Mouse (Mus musculus) liver, embryonic 13.5 days (tissue): ENCODE data around the gene Slc32a1. TPM values are rescaled to one million over a fixed set of nuclear protein-coding genes. Genes with fewer than 3 reads are reported as not detected.

Source experiments
- ATAC-seq: fragments of 200-750 bp; cut with Nextera tagmentation; 2 replicates; pipeline ENCODE4 v1.8.0; 2017; ENCODE audit warnings: low read depth, mild to moderate bottlenecking, moderate number of reproducible peaks, moderate library complexity
- DNase-seq: peaks from one replicate; pipeline ENCODE4 v3.0.0; 2022
- H3K27ac ChIP-seq: fragments of 300-500 bp; sonication (generic); 2 replicates; pipeline ENCODE4 v1.5.1; 2015; ENCODE audit warnings: moderate library complexity, mild to moderate bottlenecking, inconsistent platforms
- H3K27me3 ChIP-seq: fragments of 300-500 bp; sonication (generic); 2 replicates; pipeline ENCODE4 v1.6.1; 2015; ENCODE audit warnings: mild to moderate bottlenecking, inconsistent platforms
- H3K36me3 ChIP-seq: fragments of 300-500 bp; sonication (generic); 2 replicates; pipeline ENCODE4 v1.6.1; 2015; ENCODE audit warnings: mild to moderate bottlenecking, inconsistent platforms
- H3K4me1 ChIP-seq: fragments of 300-500 bp; sonication (generic); replicated peaks from 2 replicates; pipeline ENCODE4 v1.6.1; 2015; ENCODE audit warnings: inconsistent platforms
- H3K4me2 ChIP-seq: fragments of 300-500 bp; sonication (generic); 2 replicates; pipeline ENCODE4 v1.6.1; 2015; ENCODE audit warnings: inconsistent platforms, mild to moderate bottlenecking, moderate library complexity
- H3K4me3 ChIP-seq: fragments of 300-500 bp; sonication (generic); replicated peaks from 2 replicates; pipeline ENCODE4 v1.5.1; 2015; ENCODE audit warnings: mild to moderate bottlenecking, inconsistent platforms
- H3K9ac ChIP-seq: fragments of 300-500 bp; sonication (generic); 2 replicates; pipeline ENCODE4 v1.6.1; 2015; ENCODE audit warnings: mild to moderate bottlenecking, inconsistent platforms
- H3K9me3 ChIP-seq: fragments of 300-500 bp; sonication (generic); replicated peaks from 2 replicates; pipeline ENCODE4 v1.6.1; 2016; ENCODE audit warnings: inconsistent platforms
- WGBS: fragments of 180-500 bp; shearing (Covaris S2); methylation state at CpG from one replicate; pipeline ENCODE4 v1.1.7; 2015; ENCODE audit not compliant: insufficient replicate concordance; 5-methylcytosine and 5-hydroxymethylcytosine counted together
- polyA plus RNA-seq: library from polyadenylated mRNA; unstranded; fragments of >200 nt; fragmentation: Nextera tagmentation; extraction: Ambion mirVana; gene quantifications from 2 replicates; pipeline ENCODE4 v1.2.1, GENCODE M21; 2015

The Slc32a1 gene
- polyA plus RNA-seq, 1 experiment from 2014 or later: not detected

GRCm38 (mm10) chr2:158595103-158595502, 15.5 kb upstream of the Slc32a1 start:
- H3K27ac ChIP-seq: no peak overlapping the region
- H3K9ac ChIP-seq: no peak overlapping the region
- WGBS: 3% methylated on average over 12 of the region's 12 CpGs
- H3K4me1 ChIP-seq: no peaks in the 10 kb centered on the region
- peaks cover 20% of the 10 kb centered on the region for H3K27me3 ChIP-seq
- H3K36me3 ChIP-seq: no peaks in the 10 kb centered on the region
- H3K4me2 ChIP-seq: no peak overlapping the region
- no peak for DNase-seq
- ATAC-seq: no peak
- H3K9me3 ChIP-seq: no peaks in the 10 kb centered on the region
- no peak overlapping the region for H3K4me3 ChIP-seq

- Histone ChIP-seq H3K9ac (no peak overlapping the region), H3K4me3 (no peak overlapping the region), H3K27ac (no peak overlapping the region), H3K4me2 (no peak overlapping the region), H3K36me3 (no peaks in the 10 kb centered on the region), H3K9me3 (no peaks in the 10 kb centered on the region), H3K4me1 (no peaks in the 10 kb centered on the region), H3K27me3 (peaks cover 22% of the 10 kb centered on the region)
- WGBS: 38% methylated on average over 7 of the region's 7 CpGs
- DNase-seq (no peak), ATAC-seq (no peak)
These were observed 15.0 kb upstream of the Slc32a1 start for GRCm38 (mm10) chr2:158595577-158595976.

GRCm38 (mm10) chr2:158596803-158597202, 13.8 kb upstream of the Slc32a1 start:
- Histone ChIP-seq H3K4me2 (no peak overlapping the region), H3K4me1 (no peaks in the 10 kb centered on the region), H3K9ac (no peak overlapping the region), H3K27me3 (peaks cover 35% of the 10 kb centered on the region), H3K36me3 (no peaks in the 10 kb centered on the region), H3K27ac (no peak overlapping the region), H3K4me3 (no peak overlapping the region), H3K9me3 (no peaks in the 10 kb centered on the region)
- WGBS: 15% methylated on average over 1 of the region's 1 CpGs
- ATAC-seq (no peak), DNase-seq (no peak)

GRCm38 (mm10) chr2:158600517-158600916, 10.1 kb upstream of the Slc32a1 start:
- no peak overlapping the region for H3K27ac ChIP-seq
- WGBS: 18% methylated on average over 3 of the region's 3 CpGs
- DNase-seq (no peak), ATAC-seq (no peak)
- no peak overlapping the region for H3K9ac ChIP-seq
- H3K4me3 ChIP-seq: no peak overlapping the region
- H3K27me3 ChIP-seq: peaks cover 53% of the 10 kb centered on the region
- H3K9me3 ChIP-seq: no peaks in the 10 kb centered on the region
- peaks cover 4% of the 10 kb centered on the region; the same call in 1 of the 2 replicates for H3K4me1 ChIP-seq
- H3K4me2 ChIP-seq: no peak overlapping the region
- H3K36me3 ChIP-seq: no peaks in the 10 kb centered on the region

- no peak overlapping the region for H3K9ac ChIP-seq
- H3K4me3 ChIP-seq: no peak overlapping the region
- H3K27me3 ChIP-seq: peaks cover 51% of the 10 kb centered on the region
- no peak overlapping the region for H3K4me2 ChIP-seq
- 62% methylated on average over 1 of the region's 1 CpGs for WGBS
- no peak overlapping the region for H3K27ac ChIP-seq
- H3K4me1 ChIP-seq: peaks cover 8% of the 10 kb centered on the region
- no peaks in the 10 kb centered on the region for H3K9me3 ChIP-seq
- no peak for DNase-seq
- no peak for ATAC-seq
- no peaks in the 10 kb centered on the region for H3K36me3 ChIP-seq
These were observed 9.2 kb upstream of the Slc32a1 start for GRCm38 (mm10) chr2:158601326-158601725.

GRCm38 (mm10) chr2:158602663-158603062, 7.9 kb upstream of the Slc32a1 start:
- 40% methylated on average over 15 of the region's 15 CpGs for WGBS
- no peaks in the 10 kb centered on the region for H3K9me3 ChIP-seq
- H3K4me3 ChIP-seq: no peak overlapping the region
- H3K27ac ChIP-seq: no peak overlapping the region
- no peak overlapping the region for H3K9ac ChIP-seq
- no peaks in the 10 kb centered on the region for H3K36me3 ChIP-seq
- ATAC-seq (no peak), DNase-seq (no peak)
- H3K4me2 ChIP-seq: no peak overlapping the region
- peaks cover 62% of the 10 kb centered on the region for H3K27me3 ChIP-seq
- H3K4me1 ChIP-seq: peaks cover 17% of the 10 kb centered on the region

- no peak for DNase-seq
- H3K27me3 ChIP-seq: peaks cover 78% of the 10 kb centered on the region
- H3K4me2 ChIP-seq: 0 out of 2 replicates have a peak overlapping the region, but pooled peaks have one; percentile 9
- no peaks in the 10 kb centered on the region for H3K9me3 ChIP-seq
- no peaks in the 10 kb centered on the region for H3K36me3 ChIP-seq
- no peak overlapping the region for H3K27ac ChIP-seq
- peaks cover 26% of the 10 kb centered on the region for H3K4me1 ChIP-seq
- no peak overlapping the region for H3K9ac ChIP-seq
- H3K4me3 ChIP-seq: no peak overlapping the region
- 4% methylated on average over 4 of the region's 4 CpGs for WGBS
- ATAC-seq: peak; percentile 48; the same call in 1 of the 2 replicates
These were observed 4.0 kb upstream of the Slc32a1 start for GRCm38 (mm10) chr2:158606511-158606964.

GRCm38 (mm10) chr2:158609681-158610080, 886 bp upstream of the Slc32a1 start:
- peaks cover 24% of the 10 kb centered on the region for H3K4me1 ChIP-seq
- ATAC-seq: no peak
- 2% methylated on average over 27 of the region's 27 CpGs for WGBS
- H3K9me3 ChIP-seq: no peaks in the 10 kb centered on the region
- DNase-seq: no peak
- H3K36me3 ChIP-seq: no peaks in the 10 kb centered on the region
- H3K4me3 ChIP-seq: no peak overlapping the region
- H3K9ac ChIP-seq: no peak overlapping the region
- peaks cover 87% of the 10 kb centered on the region for H3K27me3 ChIP-seq
- no peak overlapping the region for H3K4me2 ChIP-seq
- H3K27ac ChIP-seq: no peak overlapping the region

- ATAC-seq: no peak
These were observed 756 bp downstream of the Slc32a1 start for GRCm38 (mm10) chr2:158611326-158611719.

GRCm38 (mm10) chr2:158611726-158612670, 1.4 kb downstream of the Slc32a1 start:
- WGBS: 10% methylated on average over 30 of the region's 30 CpGs
- ATAC-seq (no peak), DNase-seq (no peak)
- Histone ChIP-seq H3K27ac (no peak overlapping the region), H3K9ac (no peak overlapping the region), H3K4me2 (no peak overlapping the region), H3K27me3 (peaks cover 100% of the 10 kb centered on the region), H3K9me3 (no peaks in the 10 kb centered on the region), H3K4me1 (peaks cover 16% of the 10 kb centered on the region), H3K4me3 (no peak overlapping the region), H3K36me3 (no peaks in the 10 kb centered on the region)

More at GRCm38 (mm10) chr2:158611326-158611719, 756 bp downstream of the Slc32a1 start:
- no peaks in the 10 kb centered on the region for H3K36me3 ChIP-seq
- no peak overlapping the region for H3K27ac ChIP-seq
- no peak for DNase-seq
- H3K27me3 ChIP-seq: peaks cover 98% of the 10 kb centered on the region
- no peak overlapping the region for H3K4me2 ChIP-seq
- H3K4me1 ChIP-seq: peaks cover 23% of the 10 kb centered on the region
- WGBS: 2% methylated on average over 30 of the region's 30 CpGs
- no peaks in the 10 kb centered on the region for H3K9me3 ChIP-seq
- H3K9ac ChIP-seq: no peak overlapping the region
- H3K4me3 ChIP-seq: no peak overlapping the region

- Histone ChIP-seq H3K27me3 (peaks cover 100% of the 10 kb centered on the region), H3K4me1 (peaks cover 15% of the 10 kb centered on the region), H3K4me2 (no peak overlapping the region), H3K27ac (no peak overlapping the region), H3K36me3 (no peaks in the 10 kb centered on the region), H3K4me3 (no peak overlapping the region), H3K9ac (no peak overlapping the region), H3K9me3 (no peaks in the 10 kb centered on the region)
- ATAC-seq (no peak), DNase-seq (no peak)
- WGBS: 11% methylated on average over 10 of the region's 10 CpGs
These were observed 2.2 kb downstream of the Slc32a1 start for GRCm38 (mm10) chr2:158612671-158613250.
